22 mouse cellular contexts compared by ENCODE assay signal in genomic region chr1:64254673-64255072, GRCm38 (mm10).
DNase-seq lines count a peak whose midpoint lies in the region; ATAC-seq lines count a peak whose summit lies in the region.
"Had no signal": no experiment of that assay in that cellular context is flagged by ENCODE, and none has a peak within 500 bp of the region (broad histone marks: within the 10 kb centered on the region; RNA-seq: fewer than 3 reads in every experiment).

No protein-coding gene starts in this region.

- H3K4me2 ChIP-seq in forebrain, embryonic 15.5 days (replicated peaks), result no peak overlapping the region
- H3K4me2 ChIP-seq in forebrain, embryonic 16.5 days (ENCODE audit: low read length), result no peak overlapping the region
- H3K4me2 ChIP-seq in midbrain, embryonic 16.5 days (ENCODE audit: low read length), result no peak overlapping the region
- H3K4me2 ChIP-seq: embryonic facial prominence, embryonic 12.5 days; heart, embryonic 11.5 days; intestine, embryonic 15.5 days had no signal

- no peaks in the 10 kb centered on the region for H3K36me3 ChIP-seq in forebrain, embryonic 15.5 days
- H3K36me3 ChIP-seq in forebrain, embryonic 10.5 days (replicated peaks), result no peaks in the 10 kb centered on the region
- H3K36me3 ChIP-seq in forebrain, embryonic 16.5 days (ENCODE audit: control insufficient read depth, insufficient read depth), result no peaks in the 10 kb centered on the region
- no peaks in the 10 kb centered on the region for H3K36me3 ChIP-seq in midbrain, embryonic 16.5 days (ENCODE audit: control insufficient read depth, insufficient read depth, low read length)
- H3K36me3 ChIP-seq: embryonic facial prominence, embryonic 12.5 days; G1E; intestine, embryonic 15.5 days had no signal

- 0 out of 2 replicates have a peak, but pooled peaks have one; percentile 23 for ATAC-seq in forebrain, embryonic 15.5 days (replicated peaks)
- ATAC-seq in forebrain, embryonic 16.5 days, result peak; percentile 45; the same call in 1 of the 2 replicates
- ATAC-seq in midbrain, embryonic 16.5 days, result peak; percentile 61; the same call in 1 of the 2 replicates
- ATAC-seq in megakaryocyte, adult 5-6 weeks (ENCODE audit: poor library complexity, severe bottlenecking), result no peak
- ATAC-seq: intestine, embryonic 15.5 days had no signal

- no peaks in the 10 kb centered on the region for H3K9me3 ChIP-seq in forebrain, embryonic 15.5 days
- no peaks in the 10 kb centered on the region for H3K9me3 ChIP-seq in forebrain, embryonic 10.5 days
- H3K9me3 ChIP-seq in forebrain, embryonic 16.5 days (ENCODE audit: control insufficient read depth, low read length), result no peaks in the 10 kb centered on the region
- H3K9me3 ChIP-seq in midbrain, embryonic 16.5 days (replicated peaks; ENCODE audit: control insufficient read depth, low read length, poor library complexity, severe bottlenecking), result no peaks in the 10 kb centered on the region
- H3K9me3 ChIP-seq: embryonic facial prominence, embryonic 12.5 days; G1E; intestine, embryonic 15.5 days had no signal

- H3K27ac ChIP-seq in forebrain, embryonic 15.5 days (replicated peaks), result 0 out of 2 replicates have a peak overlapping the region, but pooled peaks have one; percentile 37
- H3K27ac ChIP-seq in forebrain, embryonic 10.5 days, result no peak overlapping the region
- no peak overlapping the region for H3K27ac ChIP-seq in forebrain, embryonic 16.5 days (ENCODE audit: low read length)
- H3K27ac ChIP-seq in midbrain, embryonic 16.5 days (ENCODE audit: low read length), result peak overlapping the region; percentile 25
- H3K27ac ChIP-seq: embryonic facial prominence, embryonic 12.5 days; gastrocnemius, adult 2 months; intestine, embryonic 15.5 days had no signal

- WGBS in forebrain, embryonic 15.5 days, result 62% methylated on average over 8 of the region's 8 CpGs
- 81% methylated on average over 8 of the region's 8 CpGs for WGBS in forebrain, embryonic 10.5 days
- WGBS in forebrain, embryonic 16.5 days, result 54% methylated on average over 8 of the region's 8 CpGs
- WGBS in midbrain, embryonic 16.5 days, result 50% methylated on average over 8 of the region's 8 CpGs

- DNase-seq in forebrain, embryonic 10.5 days (ENCODE audit: extremely low spot score, low spot score), result no peak
- DNase-seq in layer of hippocampus, postnatal 10 days (ENCODE audit: low spot score in 2 of 2), result peak; percentile 14 to 29
- no peak for DNase-seq in layer of hippocampus, adult 9-10 months (ENCODE audit: low spot score)
- DNase-seq in heart, adult 18-20 months, result no peak
- DNase-seq: adrenal gland, adult 2 months; cerebellum, adult 11-12 months; cerebellum, postnatal 25 days; gastrocnemius, adult 2 months; kidney, adult 8-10 months; kidney, postnatal 10 days; lung, postnatal 10 days; right cerebral cortex, postnatal 25 days; spleen, adult 18-20 months had no signal

- H3K27me3 ChIP-seq in forebrain, embryonic 15.5 days, result no peaks in the 10 kb centered on the region
- H3K27me3 ChIP-seq in forebrain, embryonic 10.5 days (ENCODE audit: poor library complexity, severe bottlenecking), result no peaks in the 10 kb centered on the region
- no peaks in the 10 kb centered on the region for H3K27me3 ChIP-seq in forebrain, embryonic 16.5 days (replicated peaks; ENCODE audit: control insufficient read depth, insufficient read depth, low read length)
- H3K27me3 ChIP-seq in midbrain, embryonic 16.5 days (ENCODE audit: control insufficient read depth, insufficient read depth, low read depth, low read length), result no peaks in the 10 kb centered on the region
- H3K27me3 ChIP-seq: CH12.LX; embryonic facial prominence, embryonic 12.5 days; intestine, embryonic 15.5 days had no signal

- no peak overlapping the region for H3K9ac ChIP-seq in forebrain, embryonic 15.5 days (replicated peaks)
- H3K9ac ChIP-seq in forebrain, embryonic 16.5 days (replicated peaks; ENCODE audit: low read depth, low read length), result no peak overlapping the region
- no peak overlapping the region for H3K9ac ChIP-seq in midbrain, embryonic 16.5 days (ENCODE audit: low read depth, low read length)
- H3K9ac ChIP-seq: embryonic facial prominence, embryonic 12.5 days; intestine, embryonic 15.5 days had no signal

- H3K4me3 ChIP-seq in forebrain, embryonic 15.5 days, result no peak overlapping the region
- H3K4me3 ChIP-seq in forebrain, embryonic 10.5 days, result no peak overlapping the region
- no peak overlapping the region for H3K4me3 ChIP-seq in forebrain, embryonic 16.5 days (replicated peaks; ENCODE audit: low read length)
- H3K4me3 ChIP-seq in midbrain, embryonic 16.5 days (ENCODE audit: low read depth, low read length), result no peak overlapping the region
- H3K4me3 ChIP-seq: embryonic facial prominence, embryonic 12.5 days; intestine, embryonic 15.5 days had no signal

- H3K4me1 ChIP-seq in forebrain, embryonic 15.5 days, result peaks cover 18% of the 10 kb centered on the region
- H3K4me1 ChIP-seq in forebrain, embryonic 10.5 days, result peaks cover 40% of the 10 kb centered on the region
- peaks cover 8% of the 10 kb centered on the region for H3K4me1 ChIP-seq in forebrain, embryonic 16.5 days (replicated peaks; ENCODE audit: control insufficient read depth, insufficient read depth, low read length)
- peaks cover 21% of the 10 kb centered on the region for H3K4me1 ChIP-seq in midbrain, embryonic 16.5 days (ENCODE audit: control insufficient read depth, insufficient read depth, low read length)
- H3K4me1 ChIP-seq: intestine, embryonic 15.5 days had no signal

Comparison
In these comparisons a context has a peak if more than half of its experiments do, and no peak if none do; other contexts are left out.
1. H3K27ac ChIP-seq: peak in forebrain, embryonic 15.5 days (single experiment) and midbrain, embryonic 16.5 days (single experiment); none in forebrain, embryonic 10.5 days (single experiment) and forebrain, embryonic 16.5 days (single experiment).
2. DNase-seq: peak in layer of hippocampus, postnatal 10 days (2 of 2); none in forebrain, embryonic 10.5 days (single experiment), layer of hippocampus, adult 9-10 months (single experiment) and heart, adult 18-20 months (0 of 2).